Comparison of ENCODE assay signal across 23 mouse cellular contexts in the genomic region with DNA sequence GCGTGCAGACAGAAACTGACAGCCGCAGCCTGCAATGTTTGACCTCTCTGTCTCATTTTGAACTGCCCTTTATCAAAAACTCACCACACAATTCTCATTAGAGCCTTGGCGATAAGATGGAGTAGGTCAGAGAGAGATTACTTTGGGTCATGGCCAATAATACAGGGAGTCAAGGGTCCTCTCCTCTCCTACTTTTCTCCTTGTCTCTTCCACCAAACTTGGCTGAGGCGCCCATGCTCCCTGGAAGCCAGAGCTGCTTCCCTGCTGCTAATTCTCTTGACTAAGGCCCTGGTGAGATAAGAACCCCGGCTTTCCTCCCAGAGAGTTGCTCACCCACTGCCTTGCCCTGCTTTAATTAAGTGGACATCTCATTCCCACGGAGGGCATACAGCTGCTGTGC.
A peak's percentile ranks its signal among the peaks of the same experiment; 100 is the strongest.
DNase-seq lines count a peak whose midpoint lies in the region; ATAC-seq lines count a peak whose summit lies in the region.
"Had no signal": no experiment of that assay in that cellular context is flagged by ENCODE, and none has a peak within 500 bp of the region (broad histone marks: within the 10 kb centered on the region; RNA-seq: fewer than 3 reads in every experiment).

No protein-coding gene starts in this region.

- 65% methylated on average over 6 of the region's 6 CpGs for WGBS in kidney, embryonic 14.5 days
- whole genome bisulfite sequencing in forebrain, embryonic 15.5 days: 55% methylated on average over 6 of the region's 6 CpGs

- 0 out of 2 replicates have a peak, but pooled peaks cover 3% of the 10 kb centered on the region for H3K4me1 ChIP-seq in kidney, embryonic 14.5 days (ENCODE audit: control insufficient read depth, insufficient read depth, low read length)
- H3K4me1 ChIP-seq in forebrain, embryonic 15.5 days: 0 out of 2 replicates have a peak, but pooled peaks cover 3% of the 10 kb centered on the region
- H3K4me1 ChIP-seq: liver, embryonic 12.5 days; neural tube, embryonic 15.5 days had no signal

- no peaks in the 10 kb centered on the region for H3K36me3 ChIP-seq in kidney, embryonic 14.5 days (ENCODE audit: control insufficient read depth, insufficient read depth, low read length)
- H3K36me3 ChIP-seq in forebrain, embryonic 15.5 days: no peaks in the 10 kb centered on the region
- H3K36me3 ChIP-seq: embryonic facial prominence, embryonic 10.5 days; limb, embryonic 12.5 days; liver, embryonic 12.5 days; neural tube, embryonic 15.5 days had no signal

- H3K9me3 ChIP-seq in kidney, embryonic 14.5 days (ENCODE audit: control insufficient read depth, low read length): no peaks in the 10 kb centered on the region
- H3K9me3 ChIP-seq in forebrain, embryonic 15.5 days: no peaks in the 10 kb centered on the region
- H3K9me3 ChIP-seq: embryonic facial prominence, embryonic 10.5 days; limb, embryonic 12.5 days; liver, embryonic 12.5 days; neural tube, embryonic 15.5 days had no signal

- no peak overlapping the region for H3K4me2 ChIP-seq in kidney, embryonic 14.5 days (replicated peaks; ENCODE audit: low read depth, low read length)
- H3K4me2 ChIP-seq in forebrain, embryonic 15.5 days (replicated peaks): no peak overlapping the region
- H3K4me2 ChIP-seq: heart, embryonic 11.5 days; hindbrain, embryonic 14.5 days; limb, embryonic 12.5 days; liver, embryonic 12.5 days; midbrain, embryonic 11.5 days; neural tube, embryonic 15.5 days had no signal

- H3K27me3 ChIP-seq in kidney, embryonic 14.5 days (ENCODE audit: control insufficient read depth, insufficient read depth, low read length): no peaks in the 10 kb centered on the region
- no peaks in the 10 kb centered on the region for H3K27me3 ChIP-seq in forebrain, embryonic 15.5 days
- H3K27me3 ChIP-seq: liver, embryonic 12.5 days; neural tube, embryonic 15.5 days had no signal

- no peak for ATAC-seq in kidney, embryonic 14.5 days (ENCODE audit: low FRiP score, low TSS enrichment)
- no peak for ATAC-seq in forebrain, embryonic 15.5 days (replicated peaks)
- ATAC-seq: inflammation-experienced regulatory T-cells, adult 6 months; liver, embryonic 12.5 days had no signal

- H3K9ac ChIP-seq in kidney, embryonic 14.5 days (ENCODE audit: low read depth, low read length): no peak overlapping the region
- no peak overlapping the region for H3K9ac ChIP-seq in forebrain, embryonic 15.5 days (replicated peaks)
- H3K9ac ChIP-seq: hindbrain, embryonic 14.5 days; limb, embryonic 12.5 days; liver, embryonic 12.5 days; neural tube, embryonic 15.5 days had no signal

- intact Hi-C loops in heart, postnatal 36 days (cut with DNase I): no loop called here

- H3K27ac ChIP-seq in kidney, embryonic 14.5 days (ENCODE audit: low read depth, low read length): no peak overlapping the region
- no peak overlapping the region for H3K27ac ChIP-seq in forebrain, embryonic 15.5 days (replicated peaks)
- H3K27ac ChIP-seq: embryonic facial prominence, embryonic 10.5 days; gastrocnemius, adult 2 months; hindbrain, embryonic 14.5 days; kidney, postnatal 0 days; layer of hippocampus, adult 2 months; limb, embryonic 12.5 days; liver, embryonic 12.5 days; neural tube, embryonic 15.5 days had no signal

- no peak overlapping the region for H3K4me3 ChIP-seq in kidney, embryonic 14.5 days (ENCODE audit: low read length)
- no peak overlapping the region for H3K4me3 ChIP-seq in forebrain, embryonic 15.5 days
- H3K4me3 ChIP-seq: embryonic facial prominence, embryonic 10.5 days; gastrocnemius, adult 2 months; layer of hippocampus, adult 2 months; limb, embryonic 12.5 days; liver, embryonic 12.5 days; neural tube, embryonic 15.5 days had no signal

- peak; percentile 10 to 18 for DNase-seq in heart, adult 18-20 months
- DNase-seq in heart, postnatal 36 days: no peak
- peak; percentile 28 for DNase-seq in kidney, postnatal 14 days
- DNase-seq in lung, adult 18-20 months: peak; percentile 31 to 32
- peak; percentile 22 for DNase-seq in lung, postnatal 10 days
- DNase-seq in cerebellum, postnatal 4 days (ENCODE audit: low spot score in 2 of 2): no peak
- DNase-seq: adrenal gland, postnatal 36 days; cerebellum, adult 9-10 months; gastrocnemius, adult 2 months; thymus, adult 18-20 months; thymus, postnatal 4 days had no signal

Comparison
In these comparisons a context has a peak if more than half of its experiments do, and no peak if none do; other contexts are left out.
1. DNase-seq: peak in heart, adult 18-20 months (2 of 2), kidney, postnatal 14 days (single experiment), lung, adult 18-20 months (2 of 2) and lung, postnatal 10 days (single experiment); none in heart, postnatal 36 days (0 of 2) and cerebellum, postnatal 4 days (0 of 2).